Mouse (Mus musculus): ENCODE results near the gene Luc7l3. TPM values are rescaled to one million over a fixed set of nuclear protein-coding genes. Genes with fewer than 3 reads are reported as not detected.

Luc7l3 gene
- polyA plus RNA-seq, 1 experiment from 2014 or later: 143 TPM

DNA sequence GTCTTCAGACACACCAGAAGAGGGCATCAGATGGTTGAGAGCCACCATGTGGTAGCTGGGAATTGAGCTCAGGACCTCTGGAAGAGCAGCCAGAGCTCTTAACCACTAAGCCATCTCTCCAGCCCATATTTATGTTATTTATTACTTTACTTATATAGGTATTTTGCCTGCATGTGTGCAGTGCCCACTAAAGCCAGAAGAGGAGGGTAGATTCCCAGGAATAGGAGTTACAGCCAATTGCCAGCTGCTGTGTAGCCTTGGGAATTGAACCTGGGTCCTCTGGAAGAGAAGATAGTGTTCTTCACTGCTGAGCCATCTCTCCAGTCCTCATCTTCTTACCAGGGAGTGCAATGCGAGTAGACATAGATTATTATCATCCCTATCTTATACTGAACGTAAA, 28.1 kb upstream of the Luc7l3 start:
- Histone ChIP-seq H3K4me2 (no peak overlapping the region), H3K4me1 (replicated peaks) (peaks cover 15% of the 10 kb centered on the region), H3K9me3 (no peaks in the 10 kb centered on the region), H3K36me3 (no peaks in the 10 kb centered on the region), H3K9ac (replicated peaks) (no peak overlapping the region), H3K4me3 (replicated peaks) (no peak overlapping the region), H3K27ac (no peak overlapping the region), H3K27me3 (peaks cover 15% of the 10 kb centered on the region)
- WGBS: 86% methylated on average over 2 of the region's 2 CpGs
- ATAC-seq (ENCODE audit: insufficient number of reproducible peaks, insufficient read depth, low FRiP score, low TSS enrichment, low read depth): no peak

DNA sequence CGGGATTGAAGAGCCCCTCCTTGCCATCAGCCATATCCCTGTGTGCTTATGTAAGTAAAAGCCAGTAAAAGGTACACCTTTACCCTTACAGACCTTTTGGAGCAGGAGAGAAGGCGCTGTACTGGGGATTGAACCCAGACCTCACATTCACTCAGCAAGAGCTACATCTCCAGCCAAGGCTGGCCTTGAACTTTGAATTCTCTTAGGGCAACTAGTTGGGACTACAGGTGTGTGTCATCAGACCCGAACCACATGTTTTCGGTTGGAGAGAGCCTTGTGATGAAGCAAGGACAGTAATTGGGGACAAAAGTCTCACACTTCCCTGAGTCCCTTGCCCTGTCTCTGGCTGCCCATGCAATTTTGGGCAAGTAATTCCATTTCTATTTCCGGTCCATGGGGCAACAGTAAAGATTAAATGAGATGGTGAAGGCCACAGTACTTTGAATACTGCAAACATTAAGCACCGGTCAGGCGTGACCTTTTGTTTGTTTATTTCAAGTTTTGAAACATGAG, 25.3 kb upstream of the Luc7l3 start:
- Histone ChIP-seq H3K36me3 (no peaks in the 10 kb centered on the region), H3K4me3 (replicated peaks) (no peak overlapping the region), H3K9me3 (no peaks in the 10 kb centered on the region), H3K9ac (replicated peaks) (no peak overlapping the region), H3K4me1 (replicated peaks) (peaks cover 37% of the 10 kb centered on the region), H3K27me3 (peaks cover 9% of the 10 kb centered on the region), H3K27ac (no peak overlapping the region), H3K4me2 (no peak overlapping the region)
- WGBS: 81% methylated on average over 7 of the region's 7 CpGs
- no peak for ATAC-seq (ENCODE audit: insufficient number of reproducible peaks, insufficient read depth, low FRiP score, low TSS enrichment, low read depth)

DNA sequence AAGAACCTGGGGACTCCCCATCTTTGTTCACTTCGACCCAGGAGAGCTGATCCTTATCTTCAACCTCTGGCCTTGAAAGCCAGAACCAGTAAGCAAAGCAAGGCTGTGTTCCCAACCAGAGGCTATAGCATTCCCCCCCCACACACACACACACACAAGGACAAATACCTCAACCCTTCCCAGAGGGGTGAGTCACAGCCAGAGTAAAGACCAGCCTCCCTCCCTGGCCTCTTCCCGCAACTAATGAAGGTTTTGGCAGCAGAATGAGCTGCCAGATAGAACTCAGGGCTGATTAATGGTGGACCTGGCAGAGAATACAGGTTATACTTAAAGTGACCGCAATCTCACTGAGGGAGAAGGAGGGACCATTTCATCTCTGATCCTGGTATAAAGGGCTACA, 24.8 kb upstream of the Luc7l3 start:
- Histone ChIP-seq H3K27me3 (peaks cover 5% of the 10 kb centered on the region; the same call in 1 of the 2 replicates), H3K9me3 (no peaks in the 10 kb centered on the region), H3K27ac (no peak overlapping the region), H3K9ac (replicated peaks) (no peak overlapping the region), H3K4me1 (replicated peaks) (peaks cover 42% of the 10 kb centered on the region), H3K4me2 (no peak overlapping the region), H3K36me3 (no peaks in the 10 kb centered on the region), H3K4me3 (replicated peaks) (no peak overlapping the region)
- no peak for ATAC-seq (ENCODE audit: insufficient number of reproducible peaks, insufficient read depth, low FRiP score, low TSS enrichment, low read depth)
- WGBS: 57% methylated on average over 3 of the region's 3 CpGs

DNA sequence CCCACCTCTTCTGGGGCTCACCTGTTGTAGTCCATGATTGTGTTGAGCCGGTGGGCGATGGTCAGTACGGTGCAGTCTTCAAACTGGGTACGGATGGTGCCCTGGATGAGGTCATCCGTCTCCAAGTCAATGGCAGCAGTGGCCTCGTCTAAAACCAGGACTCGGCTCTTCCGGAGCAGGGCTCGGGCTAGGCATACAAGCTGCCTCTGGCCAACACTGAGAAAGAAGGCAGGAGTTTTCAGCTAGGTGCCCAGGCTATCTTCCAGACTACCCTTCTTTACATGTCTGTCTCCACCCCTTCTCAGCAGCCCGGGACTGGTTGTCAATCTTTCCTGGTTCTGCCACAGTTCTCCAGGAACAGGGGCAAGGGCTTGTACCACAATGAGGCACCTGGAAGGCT, 24.1 kb upstream of the Luc7l3 start:
- peaks cover 48% of the 10 kb centered on the region for H3K4me1 ChIP-seq (replicated peaks)
- H3K4me3 ChIP-seq (replicated peaks): no peak overlapping the region
- no peak overlapping the region for H3K9ac ChIP-seq (replicated peaks)
- H3K27ac ChIP-seq: no peak overlapping the region
- WGBS: 88% methylated on average over 10 of the region's 10 CpGs
- H3K9me3 ChIP-seq: no peaks in the 10 kb centered on the region
- no peaks in the 10 kb centered on the region for H3K36me3 ChIP-seq
- ATAC-seq (ENCODE audit: insufficient number of reproducible peaks, insufficient read depth, low FRiP score, low TSS enrichment, low read depth): no peak
- H3K27me3 ChIP-seq: 0 out of 2 replicates have a peak, but pooled peaks cover 3% of the 10 kb centered on the region
- H3K4me2 ChIP-seq: no peak overlapping the region

DNA sequence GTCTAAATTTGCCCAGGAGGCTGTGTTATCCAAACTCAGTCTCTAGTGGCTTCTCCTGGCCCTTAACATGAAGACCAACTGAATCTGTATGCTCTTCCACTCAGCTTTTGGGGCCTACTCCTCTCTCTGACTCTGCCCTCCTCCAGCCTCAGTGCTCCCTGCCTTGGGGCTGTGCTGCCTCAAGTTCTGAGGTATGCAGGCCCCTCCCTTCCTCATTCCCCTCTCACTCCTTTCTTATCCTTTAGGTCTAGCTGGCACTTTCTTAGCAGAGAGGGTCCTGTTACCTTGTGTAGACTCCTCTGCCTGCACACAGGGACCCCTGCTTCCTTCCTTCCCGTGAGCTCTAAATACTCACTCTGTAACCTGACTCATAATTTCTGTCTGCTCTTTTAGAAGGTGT, 22.7 kb upstream of the Luc7l3 start:
- 0 out of 2 replicates have a peak overlapping the region, but pooled peaks have one; percentile 24 for H3K9ac ChIP-seq (replicated peaks)
- no peaks in the 10 kb centered on the region for H3K27me3 ChIP-seq
- 0 out of 2 replicates have a peak overlapping the region, but pooled peaks have one; percentile 3 for H3K4me2 ChIP-seq
- H3K27ac ChIP-seq: peak overlapping the region; percentile 85
- 0% methylated on average over 1 of the region's 1 CpGs for WGBS
- no peak overlapping the region for H3K4me3 ChIP-seq (replicated peaks)
- peak; percentile 57 for ATAC-seq (ENCODE audit: insufficient number of reproducible peaks, insufficient read depth, low FRiP score, low TSS enrichment, low read depth)
- no peaks in the 10 kb centered on the region for H3K9me3 ChIP-seq
- H3K4me1 ChIP-seq (replicated peaks): peaks cover 56% of the 10 kb centered on the region
- H3K36me3 ChIP-seq: peaks cover 6% of the 10 kb centered on the region

DNA sequence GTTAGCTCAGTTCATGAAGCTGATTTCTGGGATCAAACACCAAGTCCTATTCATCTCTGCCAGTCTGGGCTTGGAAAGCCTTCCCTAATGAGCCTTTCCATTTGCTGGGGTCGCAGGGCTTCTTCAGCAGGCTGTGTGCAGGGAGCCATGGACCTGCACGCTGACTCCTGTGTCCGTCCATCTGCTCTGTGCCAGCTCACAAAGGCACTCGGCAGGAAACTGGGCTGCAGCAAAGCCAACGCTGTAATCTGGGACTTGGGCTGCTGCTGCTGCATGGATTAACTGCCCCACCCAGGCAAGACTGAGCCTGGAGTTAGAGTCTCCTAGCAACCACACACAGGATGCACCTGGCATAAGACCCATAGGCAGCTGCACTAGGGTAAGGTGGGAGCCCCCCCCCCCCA, 22.2 kb upstream of the Luc7l3 start:
- Histone ChIP-seq H3K4me2 (no peak overlapping the region), H3K4me3 (replicated peaks) (no peak overlapping the region), H3K36me3 (peaks cover 11% of the 10 kb centered on the region), H3K9me3 (no peaks in the 10 kb centered on the region), H3K27ac (peak overlapping the region; percentile 85), H3K9ac (replicated peaks) (no peak overlapping the region), H3K4me1 (replicated peaks) (peaks cover 56% of the 10 kb centered on the region), H3K27me3 (no peaks in the 10 kb centered on the region)
- 37% methylated on average over 5 of the region's 5 CpGs for WGBS
- peak; percentile 75; the same call in 1 of the 2 replicates for ATAC-seq (ENCODE audit: insufficient number of reproducible peaks, insufficient read depth, low FRiP score, low TSS enrichment, low read depth)

DNA sequence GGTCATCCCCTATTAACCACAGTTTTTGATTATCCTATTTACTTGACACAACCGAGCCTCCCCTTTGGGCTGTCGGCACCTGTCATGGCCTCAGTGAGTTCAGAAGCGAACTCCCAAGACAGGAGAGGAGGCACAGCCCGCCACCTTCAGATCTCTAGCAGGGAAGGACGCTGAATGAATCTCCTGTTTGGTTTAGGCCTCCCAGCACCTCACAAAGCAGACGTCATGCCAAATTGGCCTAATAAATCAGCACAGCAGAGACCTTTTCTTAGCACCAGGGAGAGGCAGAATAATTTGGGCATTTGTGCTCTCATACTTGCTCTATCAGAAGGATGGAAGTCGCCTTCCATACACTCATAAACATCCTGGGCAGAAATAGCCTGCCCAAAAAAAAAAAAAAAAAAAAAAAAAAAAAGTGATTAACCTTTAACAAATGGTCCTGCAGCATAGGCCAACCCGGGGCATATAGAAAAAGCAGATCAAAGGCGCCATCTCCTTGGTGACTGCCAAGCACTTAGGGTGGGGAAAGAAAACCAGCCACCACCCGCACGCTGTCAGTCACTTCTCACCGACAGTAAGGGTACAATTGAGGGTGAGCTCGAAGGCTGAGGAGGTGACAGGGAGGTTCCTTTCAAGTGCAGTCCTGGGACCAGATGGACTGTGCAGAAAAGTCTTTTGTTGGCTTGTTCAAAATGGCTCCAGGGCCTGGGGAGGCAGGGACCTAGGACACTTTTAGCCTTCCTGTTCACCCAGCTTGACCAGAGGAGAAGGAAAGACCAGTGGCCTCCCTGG, 20.5 kb upstream of the Luc7l3 start:
- H3K27ac ChIP-seq: peak overlapping the region; percentile 18
- H3K4me1 ChIP-seq (replicated peaks): peaks cover 56% of the 10 kb centered on the region
- WGBS: 19% methylated on average over 13 of the region's 13 CpGs
- H3K36me3 ChIP-seq: peaks cover 27% of the 10 kb centered on the region
- H3K27me3 ChIP-seq: no peaks in the 10 kb centered on the region
- H3K9ac ChIP-seq (replicated peaks): no peak overlapping the region
- H3K9me3 ChIP-seq: no peaks in the 10 kb centered on the region
- H3K4me2 ChIP-seq: no peak overlapping the region
- no peak for ATAC-seq (ENCODE audit: insufficient number of reproducible peaks, insufficient read depth, low FRiP score, low TSS enrichment, low read depth)
- H3K4me3 ChIP-seq (replicated peaks): no peak overlapping the region

DNA sequence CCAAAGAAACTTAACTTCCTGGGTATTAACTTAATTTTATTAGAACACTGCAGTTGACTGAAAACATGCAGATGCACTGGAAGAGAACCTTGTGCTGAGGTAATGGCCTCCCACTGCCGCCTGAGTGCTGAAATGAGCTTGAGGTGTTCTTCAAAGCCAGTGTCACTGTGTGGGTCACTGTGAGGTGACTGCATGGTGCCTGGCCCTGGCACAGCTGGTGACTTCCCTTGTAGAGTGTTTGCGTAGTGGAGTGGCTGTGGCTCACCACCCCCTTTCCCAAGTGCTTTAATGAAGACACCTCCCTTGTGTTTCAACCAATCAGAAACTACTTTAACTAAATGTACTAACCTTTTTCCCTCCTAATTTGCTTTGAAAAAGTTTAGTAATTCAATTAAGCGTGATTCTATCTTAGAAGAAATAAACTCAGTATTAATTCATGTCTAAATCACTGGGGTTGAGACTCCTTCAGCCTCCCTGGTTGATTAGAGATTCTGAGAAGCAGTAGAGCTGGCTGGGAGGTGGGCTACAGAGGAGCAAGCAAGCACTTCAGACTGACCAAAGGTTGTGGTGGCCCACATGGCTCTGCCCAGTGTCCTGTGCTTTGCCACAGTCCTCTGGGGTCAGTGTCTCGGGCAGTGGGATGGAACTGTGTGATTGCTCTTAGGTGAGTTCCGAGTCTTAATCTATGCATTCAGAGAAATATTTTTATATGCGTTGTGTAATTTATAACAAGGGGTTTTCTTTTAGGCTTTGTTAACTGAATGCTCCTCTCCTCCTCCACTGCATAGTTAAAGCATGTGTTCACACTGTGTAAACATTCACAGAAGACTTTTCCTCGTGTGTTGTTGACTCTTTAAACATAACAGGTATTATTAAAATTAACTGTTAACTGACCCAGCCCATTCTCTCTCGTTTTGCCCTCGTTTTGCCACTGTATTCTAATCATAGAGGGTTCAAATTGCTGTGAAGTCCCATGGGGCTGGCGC, 19.5 kb upstream of the Luc7l3 start:
- Histone ChIP-seq H3K4me2 (no peak overlapping the region), H3K27ac (no peak overlapping the region), H3K9ac (replicated peaks) (no peak overlapping the region), H3K4me3 (replicated peaks) (no peak overlapping the region), H3K27me3 (no peaks in the 10 kb centered on the region), H3K9me3 (no peaks in the 10 kb centered on the region), H3K4me1 (replicated peaks) (peaks cover 47% of the 10 kb centered on the region), H3K36me3 (peaks cover 35% of the 10 kb centered on the region)
- 52% methylated on average over 10 of the region's 10 CpGs for WGBS
- no peak for ATAC-seq (ENCODE audit: insufficient number of reproducible peaks, insufficient read depth, low FRiP score, low TSS enrichment, low read depth)

DNA sequence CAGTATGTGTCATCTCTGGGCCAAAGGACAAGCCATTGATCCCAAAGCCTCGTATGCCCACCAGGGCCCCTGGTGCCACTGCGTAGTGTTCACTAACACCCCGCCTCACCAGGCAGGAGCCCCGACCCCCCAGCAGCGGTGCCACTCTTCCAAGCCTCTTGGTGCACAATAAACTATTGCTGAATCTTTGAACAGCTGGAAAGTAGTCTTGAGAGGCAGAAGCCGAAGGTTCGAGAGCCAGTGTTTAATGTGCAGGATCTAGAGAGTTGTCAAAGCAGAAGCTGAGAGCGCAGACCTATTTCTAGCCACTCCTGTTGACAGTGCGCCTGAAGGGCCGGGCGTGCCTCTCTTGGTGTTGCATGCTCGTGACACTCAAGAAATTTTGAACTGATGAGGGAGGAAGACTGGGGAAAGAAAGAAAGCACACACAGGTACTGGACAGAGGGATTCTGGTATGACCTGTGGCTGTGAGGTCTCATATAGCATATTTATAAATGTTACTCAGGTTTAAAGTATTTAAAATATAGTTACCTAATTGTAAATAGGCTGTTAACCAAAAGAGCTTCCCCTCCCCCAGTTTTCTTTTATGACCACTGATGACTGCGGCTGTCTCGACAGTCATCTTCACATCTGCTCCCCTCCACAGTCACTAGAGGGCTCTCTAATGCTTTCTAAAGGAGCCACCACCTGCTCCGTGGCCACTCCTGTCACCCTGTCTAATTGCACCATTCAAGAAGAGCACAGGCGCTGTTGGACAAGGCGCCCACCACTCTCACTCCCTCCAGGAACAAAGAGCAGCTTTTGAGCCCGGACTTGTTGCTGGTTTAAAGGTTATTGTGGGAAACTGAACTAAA, 18.2 kb upstream of the Luc7l3 start:
- H3K9me3 ChIP-seq: no peaks in the 10 kb centered on the region
- H3K4me3 ChIP-seq (replicated peaks): no peak overlapping the region
- H3K4me2 ChIP-seq: no peak overlapping the region
- H3K36me3 ChIP-seq: peaks cover 48% of the 10 kb centered on the region
- 58% methylated on average over 18 of the region's 18 CpGs for WGBS
- no peak overlapping the region for H3K9ac ChIP-seq (replicated peaks)
- peaks cover 42% of the 10 kb centered on the region for H3K4me1 ChIP-seq (replicated peaks)
- H3K27ac ChIP-seq: no peak overlapping the region
- no peaks in the 10 kb centered on the region for H3K27me3 ChIP-seq
- no peak for ATAC-seq (ENCODE audit: insufficient number of reproducible peaks, insufficient read depth, low FRiP score, low TSS enrichment, low read depth)

DNA sequence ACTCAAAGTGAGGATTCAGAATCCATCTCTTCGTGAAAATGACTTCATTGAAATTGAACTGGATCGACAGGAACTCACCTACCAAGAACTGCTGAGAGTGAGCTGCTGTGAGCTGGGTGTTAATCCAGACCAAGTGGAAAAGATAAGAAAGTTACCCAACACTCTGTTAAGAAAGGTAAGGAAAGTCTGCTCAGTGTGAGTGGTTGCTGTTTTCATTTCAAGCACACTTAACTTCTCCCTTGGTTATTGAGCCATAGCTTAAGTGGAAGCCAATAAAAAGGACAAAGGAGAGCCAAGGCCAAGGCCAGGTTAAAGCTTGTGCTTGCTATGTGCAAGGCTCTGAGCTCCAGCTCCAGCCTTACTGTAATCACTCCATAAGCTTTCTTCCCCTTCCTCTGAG, 16.6 kb upstream of the Luc7l3 start:
- Histone ChIP-seq H3K4me2 (no peak overlapping the region), H3K27ac (no peak overlapping the region), H3K9me3 (no peaks in the 10 kb centered on the region), H3K9ac (replicated peaks) (no peak overlapping the region), H3K36me3 (peaks cover 59% of the 10 kb centered on the region), H3K27me3 (no peaks in the 10 kb centered on the region), H3K4me1 (replicated peaks) (peaks cover 28% of the 10 kb centered on the region), H3K4me3 (replicated peaks) (no peak overlapping the region)
- ATAC-seq (ENCODE audit: insufficient number of reproducible peaks, insufficient read depth, low FRiP score, low TSS enrichment, low read depth): no peak
- 93% methylated on average over 2 of the region's 2 CpGs for WGBS

Data from limb, embryonic 12.5 days (tissue).